Mouse (Mus musculus) heart, postnatal 0 days (tissue): ENCODE results near the gene Atp6v1g2.

ENCODE experiments used
- CTCF ChIP-seq: IDR thresholded peaks from 2 replicates; pipeline ENCODE4 v1.5.1; 2016; ENCODE audit warnings: antibody characterized with exemption, control low read depth, low read depth
- EP300 ChIP-seq: IDR thresholded peaks from 2 replicates; pipeline ENCODE4 v1.6.1; 2016; ENCODE audit warnings: antibody characterized with exemption, low read depth

GRCm38 (mm10) chr17:35285431-35285830 lies 52.0 kb downstream of the Atp6v1g2 start:
- TF ChIP-seq CTCF (no peak), EP300 (no peak)
